Mouse (Mus musculus): ENCODE data around the gene Tspan32. TPM values are rescaled to one million over a fixed set of nuclear protein-coding genes. Genes with fewer than 3 reads are reported as not detected.

Gene Tspan32
- 51.7 and 55.8 TPM in 2 replicates for total RNA-seq (2023)

GRCm38 (mm10) chr7:143004727-143005343, at the start of gene Tspan32:
Gene Tspan32 (plus strand): TSS chr7:143005046.

GRCm38 (mm10) chr7:142968809-142969511, 35.9 kb upstream of the Tspan32 start, which contains the start of gene Ascl2:
Gene Ascl2 (minus strand): TSS chr7:142969264.

GRCm38 (mm10) chr7:143052626-143053007, 47.8 kb downstream of the Tspan32 start, which contains the start of gene Cd81:
Gene Cd81 (plus strand): TSS chr7:143052739.

GRCm38 (mm10) chr7:143068882-143069591, 64.2 kb downstream of the Tspan32 start, which contains the start of gene Tssc4:
Gene Tssc4 (plus strand): TSS chr7:143069249.

Other genes with a start within 250 kb of the Tspan32 start
- not detected in 2 replicates for gene Th, start 73.9 kb upstream of the Tspan32 start, total RNA-seq (2023)
- 3.2 and 4.1 TPM in 2 replicates for gene Ascl2, start 35.8 kb upstream of the Tspan32 start, total RNA-seq (2023)
- gene Cd81, start 47.7 kb downstream of the Tspan32 start, total RNA-seq (2023) = 51.4 and 52.9 TPM in 2 replicates
- 8.9 and 13.3 TPM in 2 replicates for gene Tssc4, start 64.2 kb downstream of the Tspan32 start, total RNA-seq (2023)
- gene Trpm5, start 89.6 kb downstream of the Tspan32 start, total RNA-seq (2023) = not detected in 2 replicates
- gene Kcnq1, start 101.3 kb downstream of the Tspan32 start, total RNA-seq (2023) = not detected in 2 replicates

Data from neutrophil, adult 65 days (primary cell).